Mouse (Mus musculus) stomach, postnatal 0 days (tissue): Measurements from ENCODE around the gene Cpm.

ENCODE experiments used
- CTCF ChIP-seq: IDR thresholded peaks from 2 replicates; pipeline ENCODE4 v1.5.1; 2016; ENCODE audit warnings: antibody characterized with exemption, low read depth, mild to moderate bottlenecking, moderate library complexity
- EP300 ChIP-seq: optimal IDR thresholded peaks from 2 replicates; pipeline ENCODE3; 2016; ENCODE audit warnings: antibody characterized with exemption

- TF ChIP-seq CTCF (no peak), EP300 (no peak)
Measured at GRCm38 (mm10) chr10:117608487-117608886, 20.8 kb upstream of the Cpm start.
